Mouse (Mus musculus) cortical plate, adult 2 months (tissue): ENCODE measurements around the gene Arf1.

Experiments used
- CTCF ChIP-seq: fragments of 200-500 bp; IDR thresholded peaks from 2 replicates; pipeline ENCODE4 v1.5.1; 2011; ENCODE audit warnings: mild to moderate bottlenecking, control low read depth, low read length; ENCODE audit not compliant: insufficient read depth; ENCODE audit errors: extremely low read depth
- POLR2A ChIP-seq: fragments of 200-500 bp; IDR thresholded peaks from 2 replicates; pipeline ENCODE4 v1.6.1; 2011; ENCODE audit warnings: mild to moderate bottlenecking, low read length, control low read depth; ENCODE audit not compliant: insufficient read depth; ENCODE audit errors: extremely low read depth

DNA sequence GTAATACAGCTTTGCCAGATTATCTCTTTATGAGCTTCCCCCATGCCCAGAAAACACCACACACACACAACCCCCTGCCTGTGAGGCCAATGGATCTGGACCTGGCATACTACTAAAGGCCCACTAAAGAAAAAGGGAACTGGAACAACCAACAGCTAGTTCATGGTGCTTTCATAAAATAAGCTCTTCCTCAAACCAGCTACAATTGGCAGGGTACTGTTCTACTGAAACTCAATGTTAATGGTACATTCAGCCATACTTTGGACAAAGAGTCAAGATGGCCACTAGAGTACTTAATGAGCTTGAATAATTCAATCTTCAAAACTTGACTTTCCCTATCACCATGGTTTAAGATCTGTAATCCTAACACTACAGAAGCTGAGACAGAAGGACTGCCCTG lies 6.5 kb downstream of the Arf1 start:
- TF ChIP-seq POLR2A (no peak), CTCF (no peak)
